Comparison of ENCODE assay signal across 8 mouse cellular contexts in genomic region chr13:58275599-58275998, GRCm38 (mm10). TPM values are rescaled to one million over a fixed set of nuclear protein-coding genes. Genes with fewer than 3 reads are reported as not detected.
DNase-seq lines count a peak whose midpoint lies in the region; ATAC-seq lines count a peak whose summit lies in the region.

TSS of gene Gkap1 (minus strand) at chr13:58275699.

- peaks cover 24% of the 10 kb centered on the region for H3K4me1 ChIP-seq in forebrain, embryonic 12.5 days
- H3K4me1 ChIP-seq in hindbrain, embryonic 10.5 days (replicated peaks), result peaks cover 35% of the 10 kb centered on the region
- H3K4me1 ChIP-seq in liver, embryonic 13.5 days (replicated peaks), result peaks cover 22% of the 10 kb centered on the region

- no peak for ATAC-seq in forebrain, embryonic 12.5 days (ENCODE audit: low FRiP score)
- ATAC-seq in liver, embryonic 13.5 days (ENCODE audit: low read depth), result no peak
- ATAC-seq in CD4-positive, CD25-positive, alpha-beta regulatory T cell, adult 4 months, result no peak
- ATAC-seq in erythroid progenitor cell, adult 5-6 weeks (replicated peaks; ENCODE audit: low FRiP score, poor library complexity, severe bottlenecking), result no peak

- peak within 1 kb of the TSS; percentile 87 for H3K9ac ChIP-seq in forebrain, embryonic 12.5 days
- H3K9ac ChIP-seq in liver, embryonic 13.5 days, result peak within 1 kb of the TSS; percentile 80

- H3K27me3 ChIP-seq in forebrain, embryonic 12.5 days, result no peaks in the 10 kb centered on the region
- H3K27me3 ChIP-seq in hindbrain, embryonic 10.5 days (ENCODE audit: insufficient read depth, poor library complexity, severe bottlenecking), result peaks cover 14% of the 10 kb centered on the region
- H3K27me3 ChIP-seq in liver, embryonic 13.5 days, result peaks cover 79% of the 10 kb centered on the region

- no peak for DNase-seq in urinary bladder, adult 2 months (ENCODE audit: low spot score)
- no peak for DNase-seq in urinary bladder, postnatal 10 days (ENCODE audit: low spot score)
- DNase-seq in hindbrain, embryonic 10.5 days (ENCODE audit: low spot score), result no peak
- DNase-seq in liver, embryonic 13.5 days, result no peak
- no peak for DNase-seq in retina, postnatal 1 day

- H3K27ac ChIP-seq in forebrain, embryonic 12.5 days, result peak within 1 kb of the TSS; percentile 91
- peak within 1 kb of the TSS; percentile 92 for H3K27ac ChIP-seq in hindbrain, embryonic 10.5 days
- H3K27ac ChIP-seq in liver, embryonic 13.5 days, result no peak within 1 kb of the TSS

- no peaks in the 10 kb centered on the region for H3K9me3 ChIP-seq in forebrain, embryonic 12.5 days
- no peaks in the 10 kb centered on the region for H3K9me3 ChIP-seq in hindbrain, embryonic 10.5 days
- no peaks in the 10 kb centered on the region for H3K9me3 ChIP-seq in liver, embryonic 13.5 days (replicated peaks)

- H3K4me2 ChIP-seq in forebrain, embryonic 12.5 days, result peak within 1 kb of the TSS; percentile 80
- H3K4me2 ChIP-seq in liver, embryonic 13.5 days, result peak within 1 kb of the TSS; percentile 96

- peak within 1 kb of the TSS; percentile 95 for H3K4me3 ChIP-seq in forebrain, embryonic 12.5 days (replicated peaks)
- peak within 1 kb of the TSS; percentile 89 for H3K4me3 ChIP-seq in hindbrain, embryonic 10.5 days
- H3K4me3 ChIP-seq in liver, embryonic 13.5 days (replicated peaks), result peak within 1 kb of the TSS; percentile 74

- no peaks in the 10 kb centered on the region for H3K36me3 ChIP-seq in forebrain, embryonic 12.5 days (replicated peaks)
- no peaks in the 10 kb centered on the region for H3K36me3 ChIP-seq in hindbrain, embryonic 10.5 days
- no peaks in the 10 kb centered on the region for H3K36me3 ChIP-seq in liver, embryonic 13.5 days

- WGBS in forebrain, embryonic 12.5 days, result 82% methylated on average over 8 of the region's 8 CpGs
- WGBS in hindbrain, embryonic 10.5 days, result 70% methylated on average over 8 of the region's 8 CpGs
- 51% methylated on average over 8 of the region's 8 CpGs for WGBS in liver, embryonic 13.5 days (ENCODE audit: insufficient replicate concordance)

RNA-seq across cellular contexts. Expression of gene Gkap1, which starts in this region (rescaled TPM):
- polyA plus RNA-seq in urinary bladder, adult 2 months (2012; rRNA removed), result 27.6 and 29.1 TPM in 2 replicates
- 40.7 and 48.6 TPM in 2 replicates for polyA plus RNA-seq in forebrain, embryonic 12.5 days (2016; fragmentation: Nextera tagmentation; extraction: Ambion mirVana)
- 23.2 and 23.6 TPM in 2 replicates for polyA plus RNA-seq in hindbrain, embryonic 10.5 days (2016; fragmentation: Nextera tagmentation; extraction: Ambion mirVana)
- 4.6 and 6.0 TPM in 2 replicates for polyA plus RNA-seq in liver, embryonic 13.5 days (2015; fragmentation: Nextera tagmentation; extraction: Ambion mirVana)
- under 1 TPM; 0.52 to 0.86 TPM for polyA plus RNA-seq in CD4-positive, CD25-positive, alpha-beta regulatory T cell, adult 4 months (2017; shearing (Covaris generic))
- total RNA-seq in erythroid progenitor cell, adult 5-6 weeks (2015; ENCODE audit: low replicate concordance), result not detected in 2 replicates
- 0.30 and 1.9 TPM in 2 replicates for total RNA-seq in erythroid progenitor cell, adult 5-6 weeks (2017; ENCODE audit: low replicate concordance)
